In the genomic region with DNA sequence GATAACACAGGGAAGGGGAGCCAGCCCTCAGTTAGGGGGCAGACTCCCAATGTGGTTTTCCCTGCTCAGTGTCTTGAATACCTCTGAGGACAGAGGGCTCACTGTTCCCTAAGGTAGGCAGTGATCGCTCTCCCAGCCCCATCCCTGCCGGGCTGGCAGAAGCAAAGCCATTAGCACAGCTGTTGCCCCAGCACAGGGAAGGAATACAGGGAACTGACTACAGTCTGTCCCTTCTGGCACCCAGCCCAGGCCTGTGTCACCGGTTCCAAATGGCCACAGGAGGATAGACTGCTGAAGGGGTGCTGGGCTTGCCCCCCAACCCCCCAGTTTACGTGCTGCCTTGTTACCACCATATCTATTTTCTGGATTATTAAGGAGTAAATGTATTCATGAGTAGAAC, we compare ENCODE assay signal across 9 mouse cellular contexts. TPM values are rescaled to one million over a fixed set of nuclear protein-coding genes. Genes with fewer than 3 reads are reported as not detected.
DNase-seq lines count a peak whose midpoint lies in the region; ATAC-seq and TF ChIP-seq lines count a peak whose summit lies in the region.
"Had no signal": no experiment of that assay in that cellular context is flagged by ENCODE, and none has a peak within 500 bp of the region (broad histone marks: within the 10 kb centered on the region; RNA-seq: fewer than 3 reads in every experiment).

No protein-coding gene starts in this region.

- 22% methylated on average over 4 of the region's 4 CpGs for WGBS in cerebellum, adult 2 months
- WGBS in heart, embryonic 13.5 days = 24% methylated on average over 4 of the region's 4 CpGs
- WGBS in olfactory bulb, adult 2 months = 20% methylated on average over 4 of the region's 4 CpGs

- H3K27me3 ChIP-seq in cerebellum, adult 2 months (ENCODE audit: control insufficient read depth, insufficient read depth, low read length) = no peaks in the 10 kb centered on the region
- no peaks in the 10 kb centered on the region for H3K27me3 ChIP-seq in heart, embryonic 13.5 days (replicated peaks)
- H3K27me3 ChIP-seq: liver, embryonic 15.5 days had no signal

- TF ChIP-seq CTCF in cerebellum, adult 2 months (IDR thresholded peaks at IDR 0.05; ENCODE audit: borderline replicate concordance, insufficient read depth, low read depth, low read length) = no peak
- TF ChIP-seq CTCF in olfactory bulb, adult 2 months (IDR thresholded peaks at IDR 0.05; ENCODE audit: insufficient read depth, low read depth, low read length) = no peak

- H3K4me1 ChIP-seq in cerebellum, adult 2 months (ENCODE audit: control insufficient read depth, insufficient read depth, low read length) = peaks cover 47% of the 10 kb centered on the region
- peaks cover 92% of the 10 kb centered on the region for H3K4me1 ChIP-seq in heart, embryonic 13.5 days
- H3K4me1 ChIP-seq in olfactory bulb, adult 2 months (ENCODE audit: control insufficient read depth, insufficient read depth, low read length) = peaks cover 71% of the 10 kb centered on the region

- H3K27ac ChIP-seq in cerebellum, adult 2 months (ENCODE audit: insufficient read depth, low read length) = no peak overlapping the region
- peak overlapping the region; percentile 92 for H3K27ac ChIP-seq in heart, embryonic 13.5 days (replicated peaks)
- peak overlapping the region; percentile 60 for H3K27ac ChIP-seq in olfactory bulb, adult 2 months (ENCODE audit: insufficient read depth, low read depth, low read length)
- H3K27ac ChIP-seq: liver, embryonic 15.5 days had no signal

- no peak for TF ChIP-seq POLR2A in cerebellum, adult 2 months (IDR thresholded peaks at IDR 0.05; ENCODE audit: borderline replicate concordance, insufficient read depth, low read length)
- no peak for TF ChIP-seq POLR2A in olfactory bulb, adult 2 months (IDR thresholded peaks at IDR 0.05; ENCODE audit: insufficient read depth, low read depth, low read length)

- H3K4me3 ChIP-seq in cerebellum, adult 2 months (replicated peaks; ENCODE audit: insufficient read depth, low read depth, low read length) = no peak overlapping the region
- H3K4me3 ChIP-seq in heart, embryonic 13.5 days = no peak overlapping the region
- no peak overlapping the region for H3K4me3 ChIP-seq in olfactory bulb, adult 2 months (ENCODE audit: insufficient read depth, low read depth, low read length)
- H3K4me3 ChIP-seq: liver, embryonic 15.5 days had no signal

- peaks cover 49% of the 10 kb centered on the region for H3K36me3 ChIP-seq in heart, embryonic 13.5 days

- no peaks in the 10 kb centered on the region for H3K9me3 ChIP-seq in heart, embryonic 13.5 days
- H3K9me3 ChIP-seq: liver, embryonic 15.5 days had no signal

- no peak for ATAC-seq in cerebellum, adult (ENCODE audit: insufficient number of reproducible peaks, low FRiP score, low TSS enrichment)
- no peak; the same call in 1 of the 2 replicates for ATAC-seq in heart, embryonic 13.5 days (ENCODE audit: extremely low read depth, insufficient number of reproducible peaks, low FRiP score, low TSS enrichment)
- ATAC-seq in monocyte, adult 5-6 weeks (replicated peaks; ENCODE audit: insufficient number of reproducible peaks, low FRiP score, low TSS enrichment, poor library complexity, severe bottlenecking) = no peak

- peak overlapping the region; percentile 68 for H3K9ac ChIP-seq in heart, embryonic 13.5 days
- H3K9ac ChIP-seq: liver, embryonic 15.5 days had no signal

- H3K4me2 ChIP-seq in heart, embryonic 13.5 days = peak overlapping the region; percentile 57
- H3K4me2 ChIP-seq: liver, embryonic 15.5 days had no signal

- DNase-seq in cerebellum, adult 2 months = peak; percentile 60 to 61
- DNase-seq in right cerebral cortex, postnatal 4 days = peak; percentile 73
- DNase-seq in right cerebral cortex, adult 18-20 months = no peak
- DNase-seq in layer of hippocampus, adult 9-11 months = peak; percentile 78

RNA-seq across cellular contexts. Expression of a gene that starts 7.2 kb away (rescaled TPM):
- 141 and 152 TPM in 2 replicates for polyA plus RNA-seq in cerebellum, adult 2 months (2012; rRNA removed)
- 79.6 and 80.3 TPM in 2 replicates for polyA plus RNA-seq in heart, embryonic 13.5 days (2015; fragmentation: Nextera tagmentation; extraction: Ambion mirVana)
- not detected in 2 replicates for polyA plus RNA-seq in olfactory bulb, adult 2 months (2012; ENCODE audit: insufficient read depth, insufficient read length, low replicate concordance, missing spikeins)
- 190 to 273 TPM (median 198 TPM) in 3 replicates for total RNA-seq in monocyte, adult 5-6 weeks (2017)

RNA-seq across cellular contexts. Expression of a gene that starts 21.3 kb away (rescaled TPM):
- not detected in 2 replicates for polyA plus RNA-seq in cerebellum, adult 2 months (2012; rRNA removed)
- not detected in 2 replicates for polyA plus RNA-seq in heart, embryonic 13.5 days (2015; fragmentation: Nextera tagmentation; extraction: Ambion mirVana)
- not detected in 2 replicates for polyA plus RNA-seq in olfactory bulb, adult 2 months (2012; ENCODE audit: insufficient read depth, insufficient read length, low replicate concordance, missing spikeins)
- total RNA-seq in monocyte, adult 5-6 weeks (2017) = not detected in 3 replicates
- polyA plus RNA-seq: liver, embryonic 15.5 days had no signal

RNA-seq across cellular contexts. Expression of a gene that starts 41.5 kb away (rescaled TPM):
- 0.13 and 0.16 TPM in 2 replicates for polyA plus RNA-seq in cerebellum, adult 2 months (2012; rRNA removed)
- polyA plus RNA-seq in heart, embryonic 13.5 days (2015; fragmentation: Nextera tagmentation; extraction: Ambion mirVana) = not detected in 2 replicates
- not detected in 2 replicates for polyA plus RNA-seq in olfactory bulb, adult 2 months (2012; ENCODE audit: insufficient read depth, insufficient read length, low replicate concordance, missing spikeins)
- not detected in 3 replicates for total RNA-seq in monocyte, adult 5-6 weeks (2017)
